Mouse (Mus musculus) midbrain, embryonic 11.5 days (tissue): ENCODE measurements at regions not wholly inside any gene's neighbourhood (a gene's known extent, or its start where the extent isn't known, plus 50 kb on each side); places are given as distances from the start of the nearest gene placed in this dataset.

Experiments
- ATAC-seq: fragments of 200-750 bp; cut with Nextera tagmentation; 2 replicates; pipeline ENCODE4 v1.8.0; 2017; ENCODE audit warnings: moderate TSS enrichment, moderate library complexity; ENCODE audit not compliant: low FRiP score
- DNase-seq: peaks from one replicate; pipeline ENCODE4 v3.0.0; 2015; ENCODE audit warnings: low spot score; ENCODE audit errors: missing footprints
- H3K27ac ChIP-seq: fragments of 300-500 bp; sonication (generic); 2 replicates; pipeline ENCODE4 v1.5.1; 2014; ENCODE audit warnings: low read depth, low read length
- H3K27me3 ChIP-seq: fragments of 300-500 bp; sonication (generic); 2 replicates; pipeline ENCODE4 v1.6.1; 2014; ENCODE audit warnings: mild to moderate bottlenecking, low read length, moderate library complexity, mixed read lengths; ENCODE audit not compliant: control insufficient read depth, insufficient read depth
- H3K36me3 ChIP-seq: fragments of 300-500 bp; sonication (generic); 2 replicates; pipeline ENCODE4 v1.6.1; 2014; ENCODE audit warnings: mild to moderate bottlenecking, low read length, moderate library complexity, mixed read lengths; ENCODE audit not compliant: control insufficient read depth, insufficient read depth
- H3K4me1 ChIP-seq: fragments of 300-500 bp; sonication (generic); 2 replicates; pipeline ENCODE4 v1.6.1; 2014; ENCODE audit warnings: low read length; ENCODE audit not compliant: control insufficient read depth, insufficient read depth
- H3K4me2 ChIP-seq: fragments of 300-500 bp; sonication (generic); 2 replicates; pipeline ENCODE4 v1.6.1; 2014; ENCODE audit warnings: mild to moderate bottlenecking, moderate library complexity
- H3K4me3 ChIP-seq: fragments of 300-500 bp; sonication (generic); 2 replicates; pipeline ENCODE4 v1.5.1; 2014; ENCODE audit warnings: low read depth, low read length
- H3K9ac ChIP-seq: fragments of 300-500 bp; sonication (generic); 2 replicates; pipeline ENCODE4 v1.6.1; 2014; ENCODE audit warnings: low read length
- H3K9me3 ChIP-seq: fragments of 300-500 bp; sonication (generic); 2 replicates; pipeline ENCODE4 v1.6.1; 2016; ENCODE audit warnings: low read length; ENCODE audit not compliant: control insufficient read depth
- WGBS: fragments of 180-500 bp; shearing (Covaris S2); extraction: QIAGEN DNeasy Blood & Tissue Kit; methylation state at CpG from one replicate; pipeline ENCODE4 v1.1.7; 2014; 5-methylcytosine and 5-hydroxymethylcytosine counted together

GRCm38 (mm10) chr17:87530162-87530817 lies 83.6 kb upstream of the Calm2 start:
- Histone ChIP-seq H3K27ac (no peak overlapping the region), H3K4me2 (peak overlapping the region; percentile 55), H3K36me3 (no peaks in the 10 kb centered on the region), H3K4me1 (peaks cover 15% of the 10 kb centered on the region), H3K9me3 (no peaks in the 10 kb centered on the region), H3K27me3 (no peaks in the 10 kb centered on the region; the same call in 1 of the 2 replicates), H3K9ac (peak overlapping the region; percentile 43), H3K4me3 (peak overlapping the region; percentile 33)
- WGBS: 11% methylated on average over 26 of the region's 29 CpGs
- ATAC-seq (peak; percentile 91), DNase-seq (peak; percentile 99)

- Histone ChIP-seq H3K36me3 (no peaks in the 10 kb centered on the region), H3K9ac (peak overlapping the region; percentile 43), H3K27me3 (no peaks in the 10 kb centered on the region; the same call in 1 of the 2 replicates), H3K4me3 (peak overlapping the region; percentile 33), H3K27ac (peak overlapping the region; percentile 20; the same call in 1 of the 2 replicates), H3K4me2 (peak overlapping the region; percentile 55), H3K4me1 (peaks cover 15% of the 10 kb centered on the region), H3K9me3 (no peaks in the 10 kb centered on the region)
- 1% methylated on average over 17 of the region's 17 CpGs for WGBS
- peak; percentile 47; the same call in 1 of the 2 replicates for ATAC-seq
- no peak for DNase-seq
These were observed 84.2 kb upstream of the Calm2 start for GRCm38 (mm10) chr17:87530818-87531410.

- Histone ChIP-seq H3K9ac (peak overlapping the region; percentile 43), H3K27me3 (no peaks in the 10 kb centered on the region; the same call in 1 of the 2 replicates)
- peak; percentile 14 for ATAC-seq
These were observed 84.8 kb upstream of the Calm2 start for GRCm38 (mm10) chr17:87531411-87532157.

GRCm38 (mm10) chr17:87532158-87532545 lies 85.4 kb upstream of the Calm2 start:
- ATAC-seq: no peak
- H3K27ac ChIP-seq: no peak overlapping the region
- H3K9me3 ChIP-seq: no peaks in the 10 kb centered on the region
- peaks cover 15% of the 10 kb centered on the region for H3K4me1 ChIP-seq
- DNase-seq: no peak
- no peaks in the 10 kb centered on the region; the same call in 1 of the 2 replicates for H3K27me3 ChIP-seq
- H3K4me2 ChIP-seq: peak overlapping the region; percentile 55
- WGBS: 11% methylated on average over 9 of the region's 9 CpGs
- no peak overlapping the region for H3K4me3 ChIP-seq
- H3K36me3 ChIP-seq: no peaks in the 10 kb centered on the region
- peak overlapping the region; percentile 9; the same call in 1 of the 2 replicates for H3K9ac ChIP-seq

More at GRCm38 (mm10) chr17:87531411-87532157, 84.8 kb upstream of the Calm2 start:
- H3K36me3 ChIP-seq: no peaks in the 10 kb centered on the region
- 2% methylated on average over 21 of the region's 21 CpGs for WGBS
- DNase-seq: peak; percentile 95
- peak overlapping the region; percentile 20; the same call in 1 of the 2 replicates for H3K27ac ChIP-seq
- peak overlapping the region; percentile 55 for H3K4me2 ChIP-seq
- no peaks in the 10 kb centered on the region for H3K9me3 ChIP-seq
- H3K4me1 ChIP-seq: peaks cover 15% of the 10 kb centered on the region
- peak overlapping the region; percentile 33 for H3K4me3 ChIP-seq

GRCm38 (mm10) chr17:87532762-87533161 lies 86.0 kb upstream of the Calm2 start:
- DNase-seq (no peak), ATAC-seq (no peak)
- Histone ChIP-seq H3K4me2 (no peak overlapping the region), H3K4me3 (no peak overlapping the region), H3K27ac (no peak overlapping the region), H3K27me3 (no peaks in the 10 kb centered on the region; the same call in 1 of the 2 replicates), H3K9me3 (no peaks in the 10 kb centered on the region), H3K4me1 (peaks cover 15% of the 10 kb centered on the region), H3K9ac (peak overlapping the region; percentile 25; the same call in 1 of the 2 replicates), H3K36me3 (no peaks in the 10 kb centered on the region)
- whole genome bisulfite sequencing: 47% methylated on average over 6 of the region's 6 CpGs

GRCm38 (mm10) chr17:87549568-87549967 lies 86.2 kb upstream of the Epcam start:
- ATAC-seq: no peak
- Histone ChIP-seq H3K36me3 (no peaks in the 10 kb centered on the region), H3K9me3 (no peaks in the 10 kb centered on the region), H3K4me3 (no peak overlapping the region), H3K4me1 (no peaks in the 10 kb centered on the region), H3K9ac (no peak overlapping the region), H3K4me2 (no peak overlapping the region), H3K27ac (no peak overlapping the region), H3K27me3 (no peaks in the 10 kb centered on the region)
- DNase-seq: no peak
- 82% methylated on average over 6 of the region's 6 CpGs for WGBS

- no peaks in the 10 kb centered on the region for H3K36me3 ChIP-seq
- 67% methylated on average over 13 of the region's 13 CpGs for WGBS
- no peaks in the 10 kb centered on the region for H3K27me3 ChIP-seq
- ATAC-seq (no peak), DNase-seq (no peak)
- no peak overlapping the region for H3K4me3 ChIP-seq
- H3K9ac ChIP-seq: no peak overlapping the region
- H3K4me1 ChIP-seq: no peaks in the 10 kb centered on the region
- no peak overlapping the region for H3K27ac ChIP-seq
- H3K4me2 ChIP-seq: no peak overlapping the region
- H3K9me3 ChIP-seq: no peaks in the 10 kb centered on the region
These were observed 85.1 kb upstream of the Epcam start for GRCm38 (mm10) chr17:87550518-87551164.

GRCm38 (mm10) chr17:87554561-87554960 lies 81.2 kb upstream of the Epcam start:
- DNase-seq (no peak), ATAC-seq (no peak)
- 23% methylated on average over 2 of the region's 2 CpGs for WGBS
- no peak overlapping the region for H3K4me3 ChIP-seq
- no peaks in the 10 kb centered on the region for H3K36me3 ChIP-seq
- no peak overlapping the region for H3K9ac ChIP-seq
- no peaks in the 10 kb centered on the region for H3K9me3 ChIP-seq
- no peak overlapping the region for H3K27ac ChIP-seq
- no peaks in the 10 kb centered on the region for H3K27me3 ChIP-seq
- no peak overlapping the region for H3K4me2 ChIP-seq
- no peaks in the 10 kb centered on the region for H3K4me1 ChIP-seq
